Mouse (Mus musculus): ENCODE data around the gene Ntn3.

Gene Ntn3

DNA sequence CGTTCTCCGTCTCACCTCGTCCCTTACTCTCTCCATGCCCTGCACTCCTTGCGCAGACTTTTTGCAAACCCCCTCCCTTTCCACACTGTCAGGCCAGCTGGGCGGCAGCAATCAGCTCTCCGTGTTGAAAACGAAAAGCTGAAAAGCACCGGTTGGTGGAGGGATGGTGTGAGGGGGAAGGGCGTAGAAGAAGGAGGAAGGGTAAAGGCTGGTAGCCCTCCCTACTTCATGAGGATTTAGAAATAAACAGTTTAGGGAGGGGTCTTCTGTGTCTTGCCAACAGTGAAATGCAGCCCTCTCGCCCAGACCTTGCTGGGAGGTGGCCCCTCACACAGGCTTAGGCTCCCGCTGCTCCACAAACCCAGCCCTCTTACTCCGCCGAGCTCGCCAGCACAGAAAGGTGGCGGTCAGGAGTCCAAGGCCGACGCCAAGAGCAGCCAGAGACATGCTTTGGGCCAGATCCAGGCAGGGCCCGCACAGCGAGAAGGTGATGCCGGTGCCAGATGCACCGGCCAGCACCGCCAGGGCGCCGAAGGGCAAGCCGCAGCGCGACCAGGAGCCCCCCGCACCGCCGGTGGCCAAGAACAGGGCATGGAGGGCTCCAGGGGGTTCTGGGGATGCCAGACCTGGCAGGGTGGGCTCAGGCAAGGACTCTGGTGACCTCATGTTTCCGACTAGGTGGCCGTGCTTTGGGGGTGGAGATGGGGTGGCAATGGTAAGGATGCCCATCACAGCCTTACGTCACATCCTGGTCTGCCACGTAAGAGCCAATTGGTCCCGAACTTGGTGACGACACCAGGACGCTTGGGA is 2.5 kb upstream of the Ntn3 start:
- intact Hi-C loops (cut with DNase I) = no loop called here

DNA sequence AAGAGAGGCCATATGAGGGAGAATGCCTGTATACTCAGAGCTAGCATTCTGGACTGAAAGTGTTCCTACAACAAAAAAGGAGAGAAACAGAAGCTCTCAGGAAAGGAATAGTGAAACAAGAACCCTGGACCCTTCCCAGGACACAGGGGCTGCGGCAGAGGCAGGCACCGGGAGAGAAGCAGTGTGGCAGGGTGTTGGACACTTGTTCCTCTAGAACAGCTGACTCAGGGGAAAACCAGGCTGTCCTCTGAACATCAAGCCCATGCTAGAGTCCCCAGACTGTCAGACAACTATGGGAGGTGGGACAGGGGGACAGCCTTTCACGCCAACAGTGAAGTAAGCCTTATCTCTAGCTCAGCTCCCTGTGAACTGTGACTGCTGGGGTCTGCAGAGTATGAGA is 1.3 kb upstream of the Ntn3 start:
- intact Hi-C loops (cut with DNase I) = no loop called here

DNA sequence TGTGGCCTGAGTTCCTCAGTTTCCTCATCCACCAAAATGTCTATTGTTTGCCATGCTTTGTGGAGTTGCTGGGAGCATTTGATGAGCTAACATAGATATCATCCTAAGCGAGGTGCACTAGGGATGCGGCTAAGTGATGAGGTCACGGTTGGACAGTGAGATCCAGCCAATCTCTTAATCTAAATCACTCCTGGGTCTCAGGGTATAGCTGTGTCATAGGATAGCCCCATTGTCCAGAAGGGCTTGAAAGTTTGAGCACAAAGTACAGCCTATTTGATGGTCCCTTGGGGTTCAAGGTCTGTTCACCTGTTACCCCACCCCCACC is 547 bp upstream of the Ntn3 start:
- intact Hi-C loops (cut with DNase I) = loop anchor here (5.0 kb wide), 1 partner anchor 38 kb away; no protein-coding TSS in a partner anchor

DNA sequence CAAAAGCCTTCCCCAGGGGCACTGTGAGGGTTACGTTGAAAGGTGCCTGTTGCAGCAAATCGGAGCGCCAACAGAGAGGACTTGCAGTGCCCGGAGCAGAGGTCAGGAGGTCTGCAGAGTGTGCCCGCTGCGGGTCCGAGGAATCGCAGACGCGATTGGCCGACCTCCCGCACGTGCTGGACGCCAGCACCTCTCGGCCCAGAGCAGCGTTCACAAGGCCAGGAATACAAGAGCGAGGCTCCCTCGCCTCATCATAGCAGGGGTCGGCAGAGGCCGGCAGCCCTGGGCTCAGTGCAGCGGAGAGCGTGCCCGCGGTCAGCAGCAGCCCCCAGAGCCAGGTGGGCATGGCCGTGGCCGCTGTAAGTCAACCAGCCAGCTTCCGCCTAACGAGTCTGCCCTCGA is 689 bp downstream of the Ntn3 start:
- intact Hi-C loops (cut with DNase I) = loop anchor here (5.0 kb wide), 1 partner anchor 36 kb away; no protein-coding TSS in a partner anchor

DNA sequence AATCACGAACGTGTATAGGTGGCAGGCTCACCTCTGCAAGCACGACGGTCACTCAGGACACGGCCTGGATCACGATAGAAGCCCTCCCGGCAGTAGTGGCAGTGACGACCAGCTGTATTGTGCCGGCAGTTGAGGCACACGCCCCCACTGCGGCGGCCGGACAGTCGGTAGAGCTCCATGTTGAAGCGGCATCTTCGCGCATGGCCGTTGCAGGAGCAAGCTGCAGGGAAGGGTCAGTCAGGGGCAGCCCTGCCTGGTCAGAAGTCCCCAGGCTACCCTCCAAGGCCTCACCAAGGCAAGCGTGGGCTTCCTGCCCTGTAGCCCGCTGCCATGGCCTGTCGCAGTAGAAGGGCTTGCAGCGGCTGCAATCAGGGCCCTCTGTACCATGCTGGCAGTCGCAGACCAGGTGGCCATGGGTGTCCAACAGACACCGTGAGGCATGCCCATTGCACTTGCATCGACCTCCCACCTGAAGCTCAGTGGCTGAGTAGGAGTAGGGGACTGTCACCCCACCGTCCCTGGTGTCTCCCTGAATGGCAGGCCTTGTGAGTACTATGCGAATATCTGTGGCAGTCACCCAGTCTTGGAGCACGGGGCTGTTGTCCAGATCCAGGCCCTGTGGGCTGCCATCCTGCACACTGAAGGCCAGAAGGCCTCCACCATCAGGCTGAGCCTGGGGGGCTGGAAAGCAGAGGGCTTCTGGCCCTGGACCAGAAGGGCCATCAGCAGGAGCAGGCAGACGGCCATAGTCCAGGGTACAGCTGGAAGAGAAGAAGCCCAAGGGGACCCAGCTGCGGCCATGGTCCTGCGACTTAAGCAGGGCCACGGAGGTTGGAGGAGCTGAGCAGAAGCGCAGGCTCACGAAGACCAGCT is 1.3 kb downstream of the Ntn3 start:
- intact Hi-C loops (cut with DNase I) = loop anchor here (5.0 kb wide), 1 partner anchor 36 kb away; no protein-coding TSS in a partner anchor

DNA sequence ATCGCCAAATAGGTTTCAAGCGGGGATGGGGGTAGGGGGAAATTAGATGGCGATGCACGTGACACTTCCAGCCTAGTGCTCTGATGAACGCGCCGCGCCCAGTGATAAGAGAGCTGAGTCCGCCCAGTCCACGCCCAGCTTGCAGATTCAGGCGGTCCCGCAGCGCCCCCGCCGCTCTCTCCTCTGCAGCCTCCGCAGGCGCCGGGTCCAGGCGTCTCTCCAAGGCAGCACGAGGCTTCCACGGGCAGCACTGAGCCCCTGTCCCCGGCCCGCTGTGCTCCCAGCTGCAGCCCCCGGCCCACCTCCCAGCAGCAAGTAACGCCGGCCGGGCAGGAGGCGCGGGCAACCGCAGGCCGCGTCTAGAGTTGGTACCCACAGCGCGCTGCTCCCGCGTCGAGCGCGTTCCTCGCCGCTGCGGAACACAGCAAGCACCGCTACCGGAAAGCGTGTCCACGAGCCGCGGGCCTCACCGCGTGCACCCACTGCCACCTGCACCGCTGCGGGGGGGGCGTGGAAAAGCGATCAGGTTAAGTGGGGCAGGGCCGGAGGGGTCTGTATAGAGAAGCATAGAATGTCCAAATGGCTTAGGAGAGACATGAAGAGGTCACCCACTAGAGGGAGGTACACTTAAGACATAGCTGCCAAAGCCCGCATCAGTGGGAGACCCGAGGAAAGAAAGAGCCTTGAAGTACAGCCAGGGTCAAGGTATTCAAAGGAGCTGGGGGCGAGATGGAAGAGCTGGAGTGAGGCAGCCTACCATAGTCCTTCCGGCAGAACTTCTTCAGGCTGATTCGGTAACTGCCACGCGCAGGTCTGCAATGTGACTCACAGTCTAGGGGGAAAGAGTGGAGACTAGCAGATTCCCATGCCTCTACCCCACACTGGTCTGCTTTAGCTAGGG is 2.6 kb downstream of the Ntn3 start:
- intact Hi-C loops (cut with DNase I) = loop anchor here (5.0 kb wide), 1 partner anchor 34 kb away; no protein-coding TSS in a partner anchor

DNA sequence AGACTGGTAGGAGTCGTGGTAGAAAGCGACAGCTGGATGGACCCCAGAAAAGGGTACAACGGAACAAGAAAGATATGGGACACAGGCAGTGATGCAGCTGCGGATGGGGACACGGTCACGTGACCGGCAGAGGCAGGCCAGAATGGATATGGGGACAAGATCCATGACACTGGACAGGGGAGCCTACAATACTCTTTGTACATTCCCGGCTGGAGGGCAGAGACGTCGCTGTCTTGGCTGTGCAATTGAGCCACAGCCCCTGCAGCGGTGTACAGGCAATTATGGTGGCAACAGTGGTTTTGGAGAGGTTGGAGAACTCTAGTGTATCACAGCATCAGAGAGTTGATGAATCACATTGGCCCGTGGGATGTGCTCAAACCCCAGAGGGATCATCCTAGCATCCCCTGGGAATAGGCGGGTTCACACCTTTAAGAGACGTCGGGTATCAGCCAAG is 3.4 kb downstream of the Ntn3 start:
- intact Hi-C loops (cut with DNase I) = loop anchor here (5.0 kb wide), 1 partner anchor 34 kb away; no protein-coding TSS in a partner anchor

DNA sequence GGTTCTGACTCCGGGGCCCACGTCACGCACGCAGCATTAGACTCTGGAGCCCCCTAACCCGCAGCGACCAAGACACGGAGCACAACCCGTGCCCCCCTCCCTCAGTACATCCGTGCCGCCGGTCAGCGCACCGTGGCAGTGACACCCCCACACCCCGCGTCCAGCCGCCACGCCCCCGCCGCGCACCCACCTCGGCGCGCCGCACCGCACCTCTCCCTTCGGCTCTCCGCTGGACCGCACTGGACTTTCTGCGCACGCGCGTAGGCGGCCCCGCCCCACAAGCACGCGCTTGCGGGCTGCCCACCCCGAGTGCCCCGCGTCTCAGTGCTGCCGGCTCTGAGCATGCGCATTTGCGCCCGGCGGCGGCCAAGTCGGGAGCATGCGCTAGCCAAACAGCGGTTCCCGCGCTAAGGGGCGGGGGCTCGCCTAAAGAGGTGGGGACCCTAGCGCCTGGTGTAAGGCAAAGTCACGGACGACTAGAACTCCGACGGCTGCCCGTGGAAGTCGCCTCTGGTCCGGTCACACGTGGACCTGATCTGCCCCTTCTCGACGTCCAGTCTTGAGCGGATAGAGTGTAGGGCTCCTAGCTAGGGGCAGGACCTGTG is 3.9 kb downstream of the Ntn3 start, which contains the start of gene Tbc1d24:
Gene Tbc1d24, minus strand, starts transcription at position 279 of the 605 bp plus-strand sequence.
- intact Hi-C loops (cut with DNase I) = loop anchor here (5.0 kb wide), 1 partner anchor 33 kb away; no protein-coding TSS in a partner anchor

DNA sequence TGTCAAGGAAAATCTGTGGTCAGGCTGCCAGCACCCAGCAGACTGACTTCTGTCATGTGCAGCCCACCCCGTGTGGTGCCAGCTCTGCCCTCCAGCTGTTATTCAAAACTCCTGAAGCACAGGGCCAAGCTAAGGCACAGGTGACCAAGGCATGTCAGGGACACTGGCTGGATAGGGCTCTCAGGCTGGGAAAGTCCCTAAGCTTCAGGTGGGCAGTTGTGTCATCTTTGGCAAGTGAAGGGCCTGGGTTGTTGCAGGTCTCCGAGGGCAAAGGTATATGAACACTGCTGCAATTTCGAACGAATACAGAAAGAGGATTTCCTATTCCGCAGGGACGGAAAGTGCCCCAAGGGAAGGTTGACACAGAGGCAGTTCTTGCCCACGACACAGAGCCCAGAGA is 4.5 kb downstream of the Ntn3 start:
- intact Hi-C loops (cut with DNase I) = loop anchor here (5.0 kb wide), 2 partner anchors 33 to 47 kb away; partner anchors contain the start of gene Ccnf

DNA sequence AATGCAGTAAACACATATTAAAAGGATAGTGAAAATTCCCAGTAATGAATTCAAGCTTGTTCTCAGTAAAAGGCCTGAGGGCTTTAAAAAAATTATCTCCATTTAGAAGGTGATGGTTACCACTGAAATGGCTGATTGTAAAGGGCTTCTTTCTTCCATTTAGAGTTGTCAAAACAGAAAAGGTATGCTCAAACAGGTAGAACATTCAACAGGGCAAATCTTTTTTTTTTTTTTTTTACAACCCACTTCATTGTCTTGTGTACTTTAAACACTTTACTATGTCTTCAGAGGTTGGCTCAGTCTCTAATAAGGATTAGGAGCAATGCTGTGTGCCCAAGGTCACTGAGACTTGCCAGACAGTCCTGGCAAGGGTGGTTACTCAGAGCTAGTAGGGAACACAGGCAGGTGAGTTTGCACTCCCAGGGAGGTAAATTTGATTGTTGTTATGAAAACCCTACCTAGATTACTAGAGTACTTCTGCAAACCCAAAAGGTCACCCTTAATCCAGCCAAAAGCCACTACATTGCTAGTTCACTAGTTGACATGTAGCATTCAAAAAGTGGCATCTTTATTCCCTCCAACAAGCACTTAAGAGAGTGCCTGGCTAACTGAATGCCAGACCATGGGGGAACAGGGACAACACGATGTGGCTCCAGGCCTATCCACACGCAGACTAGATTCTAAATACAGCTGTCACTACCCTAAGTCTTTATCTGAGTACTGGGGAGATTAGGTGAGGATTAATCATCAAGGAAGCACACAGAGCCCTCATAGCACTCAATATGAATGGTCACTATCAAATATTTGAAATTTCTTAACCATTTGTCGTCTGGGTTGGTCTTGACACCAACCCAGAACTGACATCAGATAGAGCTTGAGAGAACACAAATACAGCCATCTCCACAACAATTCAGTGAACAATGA is 5.5 kb downstream of the Ntn3 start:
- intact Hi-C loops (cut with DNase I) = loop anchor here (5.0 kb wide), 1 partner anchor 48 kb away; the partner anchor contains the start of gene Ccnf

DNA sequence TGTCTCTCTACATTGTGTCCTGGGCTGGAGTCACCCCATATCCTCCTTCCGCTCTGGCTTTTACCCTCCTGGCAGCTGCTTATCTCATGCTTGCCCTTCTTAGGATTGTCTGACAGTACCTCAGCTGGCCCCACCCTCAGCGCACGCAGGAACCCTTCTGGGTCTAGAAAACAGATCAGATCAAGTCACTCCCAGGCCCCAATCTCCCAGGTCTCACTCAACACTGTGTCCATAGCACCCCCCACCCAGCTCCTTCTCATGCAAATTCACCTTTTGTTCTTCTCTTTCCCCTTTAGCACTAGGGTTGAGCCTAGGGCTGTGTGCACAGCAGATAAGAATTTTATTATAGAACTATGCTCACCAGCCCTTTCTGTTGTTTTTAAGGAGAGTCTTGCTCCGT is 6.3 kb downstream of the Ntn3 start:
- intact Hi-C loops (cut with DNase I) = loop anchor here (5.0 kb wide), 1 partner anchor 49 kb away; the partner anchor contains the start of gene Ccnf

DNA sequence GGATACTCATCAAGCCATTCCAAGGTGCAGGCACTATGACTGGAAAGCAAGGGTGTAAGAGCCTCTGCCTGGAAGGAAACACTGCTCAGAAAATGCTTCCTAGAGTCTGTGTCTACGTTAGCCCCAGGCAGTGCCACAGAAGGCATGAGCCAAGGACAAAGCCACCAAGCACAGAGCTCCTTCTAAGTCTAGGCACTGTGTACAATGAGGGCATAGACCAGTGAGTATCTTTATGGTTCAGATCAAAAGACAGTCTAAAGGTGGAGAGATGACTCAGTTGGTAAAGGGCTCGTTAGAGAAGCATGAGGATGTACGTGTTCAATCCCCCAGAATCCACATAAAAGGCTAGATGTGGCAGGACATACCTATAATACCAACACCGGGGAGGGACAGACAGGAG is 8.2 kb downstream of the Ntn3 start:
- intact Hi-C loops (cut with DNase I) = loop anchor here (5.0 kb wide), 1 partner anchor 51 kb away; the partner anchor contains the start of gene Ccnf

DNA sequence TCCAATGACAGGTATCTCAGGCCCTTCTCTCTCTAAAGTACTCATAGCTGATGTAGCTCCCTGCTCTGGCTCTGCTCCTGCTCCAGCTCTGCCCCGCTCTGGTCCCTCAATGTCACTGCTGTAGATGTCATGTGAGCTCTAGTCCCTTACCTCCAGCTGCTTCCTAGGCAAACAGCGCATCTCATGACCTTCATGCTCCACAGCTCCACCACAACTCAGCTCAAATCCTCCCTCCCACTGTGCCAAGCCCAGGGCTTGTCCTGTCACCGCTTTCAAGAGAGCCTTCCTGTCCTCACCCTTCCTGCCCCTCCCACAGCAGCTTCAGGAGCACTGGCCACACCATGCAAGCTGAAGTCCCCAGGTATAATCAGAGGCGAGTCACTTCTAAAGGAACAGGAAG is 9.6 kb downstream of the Ntn3 start:
- intact Hi-C loops (cut with DNase I) = loop anchor here (5.0 kb wide), 1 partner anchor 53 kb away; the partner anchor contains the start of gene Ccnf

DNA sequence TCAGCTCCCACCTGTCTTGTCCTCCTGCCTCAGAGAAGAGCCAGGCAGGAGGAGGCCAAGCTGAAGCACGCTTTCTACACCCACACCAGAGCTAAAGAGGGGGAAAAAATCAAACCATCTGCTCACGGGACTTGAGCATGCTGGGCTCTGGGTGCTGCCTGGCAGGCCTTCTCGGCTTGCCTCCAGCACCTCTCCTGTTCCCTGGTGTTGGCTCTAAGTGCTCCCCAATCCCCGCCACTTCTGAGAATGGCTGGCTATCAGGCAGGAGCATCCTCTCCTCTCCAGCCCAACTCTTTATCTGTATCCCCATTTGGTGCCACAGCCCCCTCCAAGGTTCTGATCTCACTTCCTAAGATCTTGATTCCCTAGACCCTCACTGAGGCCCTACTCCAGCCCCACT is 10.1 kb downstream of the Ntn3 start:
- intact Hi-C loops (cut with DNase I) = no loop called here

DNA sequence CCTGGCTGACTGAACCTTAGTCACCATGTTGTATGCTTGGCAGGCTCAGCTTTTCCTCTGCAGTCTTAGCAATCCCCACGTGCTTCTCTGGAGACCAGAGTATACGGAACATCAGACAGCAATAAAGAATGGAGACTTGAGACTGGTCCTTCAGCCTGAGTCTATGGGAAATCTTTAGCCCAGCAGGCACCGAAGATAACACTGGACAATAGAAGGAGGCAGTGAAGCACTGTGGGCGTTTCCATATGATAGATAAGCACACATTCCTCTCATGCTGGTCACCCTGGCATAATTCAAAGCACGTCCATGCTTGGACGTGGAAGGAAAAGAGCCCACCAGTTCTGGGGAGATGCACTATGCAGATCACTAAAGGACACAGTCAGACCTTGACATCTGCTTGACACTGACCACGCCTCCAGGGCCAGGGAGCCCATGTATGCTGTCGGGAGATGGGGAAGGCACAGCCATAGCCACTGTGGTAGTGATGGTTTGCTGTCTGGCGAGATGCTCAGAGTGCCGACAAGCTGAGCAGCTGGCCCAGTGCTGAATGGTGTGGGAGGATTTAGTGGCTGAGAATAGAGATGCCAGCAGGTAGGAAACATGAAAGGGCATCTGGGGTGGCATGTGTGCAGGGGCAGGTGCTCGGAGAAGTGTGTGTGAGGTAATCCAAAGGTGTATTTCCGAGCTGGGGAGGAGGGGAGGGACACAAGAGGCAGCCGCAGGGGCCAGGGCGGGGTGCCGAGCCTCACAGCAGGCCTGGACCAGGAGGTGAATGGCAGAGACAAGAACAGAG is 12.1 kb downstream of the Ntn3 start:
- intact Hi-C loops (cut with DNase I) = no loop called here

DNA sequence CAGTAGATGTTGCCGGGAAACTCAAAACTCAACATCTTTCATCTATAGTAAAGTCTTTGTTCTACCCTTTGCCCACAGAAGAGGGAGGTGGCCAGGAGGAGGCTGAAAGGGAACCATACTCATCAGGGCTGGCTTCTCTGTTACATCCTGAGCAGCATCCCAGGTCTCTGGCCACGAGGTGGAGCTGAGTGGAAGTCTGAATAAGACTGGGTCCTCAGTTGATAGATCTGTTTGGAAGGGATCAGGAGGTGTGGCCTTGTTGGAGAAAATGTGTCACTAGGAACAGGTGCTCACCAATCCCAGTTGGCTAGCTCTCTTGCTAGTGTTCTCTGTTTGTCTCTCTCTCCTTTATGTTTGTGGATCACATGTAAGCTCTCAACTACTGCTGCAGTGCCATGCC is 14.0 kb downstream of the Ntn3 start:
- intact Hi-C loops (cut with DNase I) = no loop called here

DNA sequence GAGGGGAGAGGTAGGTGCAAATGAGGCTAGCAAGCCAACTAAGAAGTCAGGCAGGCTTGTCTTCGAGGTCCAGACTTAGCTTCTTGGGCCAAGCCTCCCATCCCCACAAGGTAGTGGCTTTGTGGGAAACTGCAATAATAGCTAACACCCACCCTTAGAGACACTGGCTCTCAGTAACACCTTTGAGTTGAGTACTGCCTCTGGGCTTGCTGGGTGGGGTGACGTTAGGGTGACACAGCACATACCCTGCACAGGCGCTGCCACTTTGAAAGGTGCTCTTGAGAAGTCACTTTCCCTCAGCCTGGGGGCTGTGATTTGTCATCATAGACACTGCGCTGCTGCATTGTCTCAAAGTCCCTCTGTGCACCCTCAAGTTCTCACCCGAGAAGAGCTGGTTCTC is 15.6 kb downstream of the Ntn3 start:
- intact Hi-C loops (cut with DNase I) = no loop called here

DNA sequence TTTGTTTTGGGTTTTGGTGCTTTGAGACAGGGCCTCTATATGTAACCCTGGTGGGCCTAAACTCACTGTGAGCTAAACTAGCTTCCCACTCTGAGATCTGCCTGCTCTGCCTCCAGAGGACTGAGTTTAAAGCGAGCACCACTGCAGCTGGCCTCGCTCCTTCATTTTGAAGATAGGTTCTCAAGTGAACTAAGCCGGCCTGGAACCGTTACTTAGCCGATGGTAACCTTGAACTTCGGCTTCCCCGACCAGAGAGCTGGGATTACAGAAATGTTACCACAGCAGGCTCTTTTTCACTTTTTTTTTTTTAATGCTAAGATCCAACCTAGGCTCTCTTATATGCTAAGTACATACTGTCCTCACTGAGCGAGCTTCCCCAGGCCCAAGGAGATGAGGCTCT is 16.1 kb downstream of the Ntn3 start:
- intact Hi-C loops (cut with DNase I) = no loop called here
